Mouse (Mus musculus) gastrocnemius, postnatal 14 days (tissue): ENCODE measurements around the gene Ermap. TPM values are rescaled to one million over a fixed set of nuclear protein-coding genes. Genes with fewer than 3 reads are reported as not detected.

Experiments
- DNase-seq: peaks from one replicate; pipeline ENCODE4 v3.0.0; 2021; ENCODE audit warnings: mixed read lengths
- intact Hi-C: fragments of 180-260 bp; cut with DNase I; formaldehyde crosslinking; loops from one replicate; pipeline ENCODE4 v1.15.1; 2025; ENCODE audit warnings: low total_unique reads
- total RNA-seq, 2 experiments: library from RNA; stranded (reverse); gene quantifications; 2 replicates each; pipeline ENCODE4 v1.2.3; 2021

The Ermap gene
- total RNA-seq, 2 experiments from 2014 or later: 0.13 TPM; not detected in 1

GRCm38 (mm10) chr4:119189392-119189791 lies 419 bp downstream of the Ermap start:
- intact Hi-C loops: no loop called here
- no peak for DNase-seq

GRCm38 (mm10) chr4:119188060-119188785 lies 1.6 kb downstream of the Ermap start:
- DNase-seq: no peak
- intact Hi-C loops: no loop called here

GRCm38 (mm10) chr4:119185771-119186170 lies 4.0 kb downstream of the Ermap start:
- DNase-seq: no peak
- intact Hi-C loops: no loop called here

GRCm38 (mm10) chr4:119183525-119183924 lies 6.3 kb downstream of the Ermap start:
- intact Hi-C loops: no loop called here
- no peak for DNase-seq

GRCm38 (mm10) chr4:119181456-119181855 lies 8.4 kb downstream of the Ermap start:
- DNase-seq: no peak
- intact Hi-C loops: no loop called here

- DNase-seq: no peak
- intact Hi-C loops: no loop called here
These were observed 9.6 kb downstream of the Ermap start for GRCm38 (mm10) chr4:119180133-119180707.

GRCm38 (mm10) chr4:119178331-119178730 lies 11.5 kb downstream of the Ermap start:
- DNase-seq: no peak
- intact Hi-C loops: no loop called here

GRCm38 (mm10) chr4:119177702-119178101 lies 12.1 kb downstream of the Ermap start:
- DNase-seq: no peak
- intact Hi-C loops: no loop called here

- intact Hi-C loops: no loop called here
- DNase-seq: peak; percentile 93
These were observed 15.9 kb downstream of the Ermap start, which contains the start of gene Zfp691 for GRCm38 (mm10) chr4:119173851-119174453. Gene Zfp691, minus strand, starts transcription at chr4:119174195.

GRCm38 (mm10) chr4:119172919-119173650 lies 16.7 kb downstream of the Ermap start:
- intact Hi-C loops: no loop called here

GRCm38 (mm10) chr4:119167663-119168062 lies 22.1 kb downstream of the Ermap start:
- intact Hi-C loops: loop anchor here (2.0 to 5.0 kb wide), 2 partner anchors 40 to 163 kb away; no protein-coding TSS in a partner anchor
- DNase-seq: peak; percentile 73

More at GRCm38 (mm10) chr4:119172919-119173650, 16.7 kb downstream of the Ermap start:
- DNase-seq: no peak

GRCm38 (mm10) chr4:119167068-119167467 lies 22.7 kb downstream of the Ermap start:
- intact Hi-C loops: loop anchor here (2.0 to 5.0 kb wide), 2 partner anchors 40 to 162 kb away; no protein-coding TSS in a partner anchor
- no peak for DNase-seq

- intact Hi-C loops: loop anchor here (2.0 to 5.0 kb wide), 2 partner anchors 41 to 161 kb away; no protein-coding TSS in a partner anchor
- no peak for DNase-seq
These were observed 23.9 kb downstream of the Ermap start for GRCm38 (mm10) chr4:119165916-119166315.

GRCm38 (mm10) chr4:119162990-119163389 lies 26.8 kb downstream of the Ermap start:
- no peak for DNase-seq
- intact Hi-C loops: no loop called here

- no peak for DNase-seq
- intact Hi-C loops: no loop called here
These were observed 28.5 kb downstream of the Ermap start for GRCm38 (mm10) chr4:119161358-119161757.

GRCm38 (mm10) chr4:119157891-119158290 lies 31.9 kb downstream of the Ermap start:
- intact Hi-C loops: no loop called here
- DNase-seq: no peak

- DNase-seq: peak; percentile 48
- intact Hi-C loops: no loop called here
These were observed 32.6 kb downstream of the Ermap start for GRCm38 (mm10) chr4:119157186-119157585.

GRCm38 (mm10) chr4:119148741-119149140 lies 41.1 kb downstream of the Ermap start:
- intact Hi-C loops: no loop called here

GRCm38 (mm10) chr4:119147347-119147746 lies 42.5 kb downstream of the Ermap start:
- intact Hi-C loops: no loop called here
- no peak for DNase-seq

More at GRCm38 (mm10) chr4:119148741-119149140, 41.1 kb downstream of the Ermap start:
- DNase-seq: no peak

GRCm38 (mm10) chr4:119146816-119147215 lies 43.0 kb downstream of the Ermap start:
- intact Hi-C loops: no loop called here
- DNase-seq: no peak
